In the genomic region with DNA sequence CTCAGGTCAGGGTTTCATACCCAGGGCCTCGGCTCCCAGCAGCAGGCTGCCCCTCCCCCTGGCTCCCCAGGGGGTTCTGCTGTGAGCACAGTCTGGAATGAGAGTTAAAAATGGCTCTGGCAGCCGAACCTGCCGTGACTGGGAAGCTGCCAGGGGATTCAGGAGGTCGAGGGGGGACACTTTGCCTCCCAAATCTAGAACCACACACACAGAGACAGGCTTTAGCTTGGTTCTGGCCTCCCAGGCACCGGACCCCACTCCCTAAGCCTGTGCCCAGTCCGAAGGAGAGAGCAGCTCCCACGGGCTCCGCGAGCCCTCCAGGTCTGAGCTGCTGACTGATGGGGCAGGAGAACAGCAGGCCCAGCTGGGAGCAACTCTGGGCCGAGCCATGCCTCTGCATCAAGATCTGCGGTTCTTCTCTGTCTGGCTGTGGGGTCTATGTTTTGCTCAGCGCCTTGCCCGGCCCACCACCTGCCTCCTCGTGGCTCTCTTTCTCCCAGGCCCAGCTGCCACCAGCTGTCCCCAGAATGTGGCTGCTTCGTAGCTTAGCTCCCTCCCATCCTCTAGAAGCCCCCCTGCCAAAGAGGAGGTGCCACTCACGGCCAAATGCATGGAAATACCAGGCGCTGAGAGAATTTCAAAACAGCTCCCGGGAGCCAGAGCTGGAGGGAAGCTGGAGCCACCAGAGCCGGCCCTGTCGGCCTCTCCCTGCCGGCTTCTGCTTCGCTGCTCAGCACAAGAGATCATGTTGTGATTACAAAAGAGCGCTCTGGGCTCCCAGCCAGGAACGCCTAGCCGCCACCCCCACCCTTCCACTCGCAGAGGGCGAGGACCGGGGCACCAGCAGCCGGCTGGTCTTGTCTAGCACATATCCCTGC, we compare ENCODE assay signal across 8 mouse cellular contexts. TPM values are rescaled to one million over a fixed set of nuclear protein-coding genes. Genes with fewer than 3 reads are reported as not detected.
DNase-seq lines count a peak whose midpoint lies in the region; ATAC-seq and TF ChIP-seq lines count a peak whose summit lies in the region.

Gene Ccdc9b (minus strand): TSS at position 756 of the 878 bp plus-strand sequence.

- H3K4me2 ChIP-seq in heart, embryonic 11.5 days, result peak within 1 kb of the TSS; percentile 72
- peak within 1 kb of the TSS; percentile 59 for H3K4me2 ChIP-seq in kidney, embryonic 15.5 days
- peak within 1 kb of the TSS; percentile 33 for H3K4me2 ChIP-seq in midbrain, postnatal 0 days (ENCODE audit: low read depth, low read length, poor library complexity, severe bottlenecking)

- H3K27me3 ChIP-seq in erythroblast, embryonic 14.5 days (ENCODE audit: control insufficient read depth), result peaks cover 6% of the 10 kb centered on the region; the same call in 1 of the 2 replicates
- H3K27me3 ChIP-seq in heart, embryonic 11.5 days (ENCODE audit: control insufficient read depth, insufficient read depth, low read length), result peaks cover 16% of the 10 kb centered on the region
- peaks cover 42% of the 10 kb centered on the region for H3K27me3 ChIP-seq in kidney, embryonic 15.5 days
- H3K27me3 ChIP-seq in midbrain, postnatal 0 days (ENCODE audit: insufficient read depth, low read length), result no peaks in the 10 kb centered on the region

- peak; percentile 91 for DNase-seq in 416B (ENCODE audit: low read depth)
- peak; percentile 88 for DNase-seq in liver
- DNase-seq in midbrain, postnatal 0 days (ENCODE audit: low spot score), result peak; percentile 89
- DNase-seq in spleen, postnatal 36 days (ENCODE audit: low spot score in 2 of 2), result peak; percentile 67 to 70

- H3K9ac ChIP-seq in heart, embryonic 11.5 days (ENCODE audit: low read depth, low read length), result peak within 1 kb of the TSS; percentile 70
- peak within 1 kb of the TSS; percentile 38 for H3K9ac ChIP-seq in kidney, embryonic 15.5 days
- peak within 1 kb of the TSS; percentile 39 for H3K9ac ChIP-seq in midbrain, postnatal 0 days (replicated peaks; ENCODE audit: low read length, poor library complexity, severe bottlenecking)

- no peak for TF ChIP-seq POLR2A in bone marrow macrophage, adult 2 months (IDR thresholded peaks at IDR 0.05; ENCODE audit: borderline replicate concordance, low read depth, low read length)

- no peak for TF ChIP-seq CTCF in bone marrow macrophage, adult 2 months (IDR thresholded peaks at IDR 0.05; ENCODE audit: low read depth, low read length)
- TF ChIP-seq CTCF in midbrain, postnatal 0 days (IDR thresholded peaks at IDR 0.05), result no peak

- H3K4me3 ChIP-seq in bone marrow macrophage, adult 2 months (ENCODE audit: insufficient read depth, low read length), result peak within 1 kb of the TSS; percentile 12; the same call in 1 of the 2 replicates
- H3K4me3 ChIP-seq in erythroblast, embryonic 14.5 days (replicated peaks), result peak within 1 kb of the TSS; percentile 37
- peak within 1 kb of the TSS; percentile 34 for H3K4me3 ChIP-seq in heart, embryonic 11.5 days (ENCODE audit: low read depth, low read length)
- H3K4me3 ChIP-seq in kidney, embryonic 15.5 days (replicated peaks), result peak within 1 kb of the TSS; percentile 29
- H3K4me3 ChIP-seq in midbrain, postnatal 0 days (ENCODE audit: low read depth, low read length), result no peak within 1 kb of the TSS; the same call in 1 of the 2 replicates

- peak; percentile 73 for ATAC-seq in heart, embryonic 11.5 days (replicated peaks; ENCODE audit: insufficient number of reproducible peaks, low FRiP score, low TSS enrichment)
- ATAC-seq in kidney, embryonic 15.5 days (replicated peaks; ENCODE audit: low FRiP score), result peak; percentile 79
- ATAC-seq in midbrain, postnatal 0 days (ENCODE audit: low FRiP score), result peak; percentile 47

- H3K9me3 ChIP-seq in erythroblast, embryonic 14.5 days (ENCODE audit: control insufficient read depth, low read length), result no peaks in the 10 kb centered on the region
- no peaks in the 10 kb centered on the region for H3K9me3 ChIP-seq in heart, embryonic 11.5 days (replicated peaks; ENCODE audit: control insufficient read depth, low read length)
- H3K9me3 ChIP-seq in kidney, embryonic 15.5 days (replicated peaks), result no peaks in the 10 kb centered on the region
- no peaks in the 10 kb centered on the region for H3K9me3 ChIP-seq in midbrain, postnatal 0 days (ENCODE audit: low read length)

- WGBS in heart, embryonic 11.5 days (ENCODE audit: insufficient replicate concordance), result 6% methylated on average over 29 of the region's 29 CpGs
- WGBS in kidney, embryonic 15.5 days, result 9% methylated on average over 29 of the region's 29 CpGs
- WGBS in midbrain, postnatal 0 days, result 8% methylated on average over 29 of the region's 29 CpGs

- H3K4me1 ChIP-seq in bone marrow macrophage, adult 2 months (ENCODE audit: control insufficient read depth, insufficient read depth, low read length), result peaks cover 14% of the 10 kb centered on the region
- peaks cover 47% of the 10 kb centered on the region for H3K4me1 ChIP-seq in erythroblast, embryonic 14.5 days (ENCODE audit: control insufficient read depth)
- peaks cover 32% of the 10 kb centered on the region for H3K4me1 ChIP-seq in heart, embryonic 11.5 days (ENCODE audit: control insufficient read depth, insufficient read depth, low read length)
- H3K4me1 ChIP-seq in kidney, embryonic 15.5 days, result peaks cover 38% of the 10 kb centered on the region
- H3K4me1 ChIP-seq in midbrain, postnatal 0 days (ENCODE audit: insufficient read depth, low read length), result peaks cover 8% of the 10 kb centered on the region

- H3K36me3 ChIP-seq in erythroblast, embryonic 14.5 days (ENCODE audit: control insufficient read depth), result no peaks in the 10 kb centered on the region
- no peaks in the 10 kb centered on the region for H3K36me3 ChIP-seq in heart, embryonic 11.5 days (ENCODE audit: control insufficient read depth, insufficient read depth, low read length)
- H3K36me3 ChIP-seq in kidney, embryonic 15.5 days, result no peaks in the 10 kb centered on the region
- no peaks in the 10 kb centered on the region for H3K36me3 ChIP-seq in midbrain, postnatal 0 days (ENCODE audit: insufficient read depth, low read length)

- no peak within 1 kb of the TSS for H3K27ac ChIP-seq in bone marrow macrophage, adult 2 months (ENCODE audit: insufficient read depth, low read depth, low read length)
- peak within 1 kb of the TSS; percentile 94 for H3K27ac ChIP-seq in heart, embryonic 11.5 days (ENCODE audit: low read depth, low read length)
- H3K27ac ChIP-seq in kidney, embryonic 15.5 days, result peak within 1 kb of the TSS; percentile 90
- H3K27ac ChIP-seq in midbrain, postnatal 0 days (ENCODE audit: low read depth, low read length), result peak within 1 kb of the TSS; percentile 74

RNA-seq across cellular contexts. Expression of gene Ccdc9b, which starts in this region (rescaled TPM):
- polyA plus RNA-seq in bone marrow macrophage, adult 2 months (2012; ENCODE audit: insufficient read depth, insufficient read length, missing spikeins), result 0.23 TPM in 1 of 2 replicates, not detected in the other
- not detected in 2 replicates for polyA plus RNA-seq in erythroblast, embryonic 14.5 days (2012)
- polyA plus RNA-seq in heart, embryonic 11.5 days (2014; fragmentation: Nextera tagmentation; extraction: Ambion mirVana), result 1.0 and 1.3 TPM in 2 replicates
- 1.0 and 1.2 TPM in 2 replicates for polyA plus RNA-seq in kidney, embryonic 15.5 days (2015; fragmentation: Nextera tagmentation; extraction: Ambion mirVana)
- total RNA-seq in midbrain, postnatal 0 days (2014; rRNA removed), result 1.5 and 3.4 TPM in 2 replicates
- 0.74 and 0.79 TPM in 2 replicates for polyA plus RNA-seq in midbrain, postnatal 0 days (2015; fragmentation: Nextera tagmentation; extraction: Ambion mirVana)
